Mouse (Mus musculus) C2C12 (cell line): ENCODE measurements around the gene Shmt1. TPM values are rescaled to one million over a fixed set of nuclear protein-coding genes. Genes with fewer than 3 reads are reported as not detected.

Experiments
- H3K27me3 ChIP-seq: one replicate; pipeline ENCODE4 v1.6.1; 2011; ENCODE audit not compliant: control insufficient read depth, insufficient read depth, insufficient read length
- H3K36me3 ChIP-seq: one replicate; pipeline ENCODE4 v1.6.1; 2011; ENCODE audit not compliant: control insufficient read depth, insufficient read depth
- H3K4me3 ChIP-seq: one replicate; pipeline ENCODE4 v1.5.1; 2011; ENCODE audit warnings: mild to moderate bottlenecking, control low read depth; ENCODE audit not compliant: poor library complexity, insufficient read depth, severe bottlenecking
- H3K79me2 ChIP-seq: one replicate; pipeline ENCODE4 v1.6.1; 2011; ENCODE audit not compliant: control insufficient read depth, insufficient read depth
- H3K79me3 ChIP-seq: one replicate; pipeline ENCODE4 v1.6.1; 2011; ENCODE audit warnings: low read depth, control low read depth
- H3ac ChIP-seq: one replicate; pipeline ENCODE3; 2011; ENCODE audit warnings: low read depth; ENCODE audit not compliant: control insufficient read depth, insufficient read length
- CEBPB ChIP-seq: IDR thresholded peaks from one replicate; pipeline ENCODE4 v1.6.1; 2011; ENCODE audit warnings: low read depth, mild to moderate bottlenecking, control low read depth, moderate library complexity
- CTCF ChIP-seq: IDR thresholded peaks from one replicate; pipeline ENCODE4 v1.5.1; 2011; ENCODE audit not compliant: control insufficient read depth, insufficient read depth, insufficient read length
- FOSL1 ChIP-seq: IDR thresholded peaks from one replicate; pipeline ENCODE4 v1.8.0; 2011; ENCODE audit warnings: mild to moderate bottlenecking, low read length; ENCODE audit not compliant: poor library complexity, insufficient read depth, severe bottlenecking
- MAX ChIP-seq: IDR thresholded peaks from one replicate; pipeline ENCODE4 v1.6.1; 2011; ENCODE audit warnings: mild to moderate bottlenecking, control low read depth
- MYOD1 ChIP-seq: IDR thresholded peaks from one replicate; pipeline ENCODE4 v1.6.1; 2011; ENCODE audit warnings: low read depth; ENCODE audit not compliant: control insufficient read depth, insufficient read length
- MYOG ChIP-seq: IDR thresholded peaks from one replicate; pipeline ENCODE4 v1.6.1; 2011; ENCODE audit not compliant: control insufficient read depth, insufficient read length; ENCODE audit errors: extremely low read depth
- USF1 ChIP-seq: IDR thresholded peaks from one replicate; pipeline ENCODE4 v1.6.1; 2011; ENCODE audit warnings: low read depth, mild to moderate bottlenecking, control low read depth, moderate library complexity
- polyA plus RNA-seq: library from polyadenylated mRNA; unstranded; fragments of >200 nt; fragmentation: generic; extraction: Trizol; gene quantifications from one replicate; pipeline ENCODE4 v1.2.1, GENCODE M21; 2012; ENCODE audit warnings: missing spikeins

Gene Shmt1
- polyA plus RNA-seq, 1 experiment, result 28.7 TPM

DNA sequence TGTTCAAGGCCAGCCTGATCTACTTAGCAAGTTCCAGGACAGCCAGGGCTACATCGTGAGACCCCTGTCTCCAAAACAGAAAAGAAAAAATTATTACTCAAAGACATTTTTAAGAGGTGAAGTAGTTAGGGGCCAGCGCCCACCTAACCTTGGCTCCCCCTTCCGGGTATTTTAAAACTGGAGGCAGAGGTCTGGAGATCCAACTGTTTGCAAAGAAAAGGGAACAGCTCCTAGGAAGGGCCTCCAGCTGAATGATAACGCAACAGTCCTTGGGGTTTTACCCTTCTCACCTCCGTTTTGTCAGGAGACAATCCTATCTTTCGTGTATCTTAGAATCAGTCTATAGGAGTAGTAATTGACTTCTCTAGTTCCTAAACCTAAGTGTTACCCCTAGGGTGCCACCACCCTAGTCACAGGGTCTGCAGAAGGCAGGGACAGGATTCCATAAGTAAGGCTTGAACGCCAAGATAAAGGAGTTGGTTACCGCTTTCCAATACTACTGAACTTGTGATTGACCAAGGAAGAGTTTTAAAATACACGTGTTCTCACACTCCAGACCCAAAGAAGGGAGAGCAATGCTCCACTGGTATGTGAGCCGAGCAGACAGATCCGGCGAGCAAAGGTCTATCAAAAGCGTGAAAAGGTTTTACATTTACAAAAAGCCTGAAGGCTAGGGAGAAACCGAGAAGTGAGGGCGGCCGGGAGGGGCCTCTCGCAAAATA, 35.2 kb downstream of the Shmt1 start:
- TF ChIP-seq USF1 (no peak), CTCF (no peak), MAX (no peak)
- peaks cover 29% of the 10 kb centered on the region for H3K36me3 ChIP-seq
- peak overlapping the region; percentile 99 for H3K4me3 ChIP-seq
- H3K27me3 ChIP-seq, result no peaks in the 10 kb centered on the region
- peaks cover 94% of the 10 kb centered on the region for H3K79me2 ChIP-seq
- peaks cover 71% of the 10 kb centered on the region for H3K79me3 ChIP-seq
- peak overlapping the region; percentile 73 for H3ac ChIP-seq

DNA sequence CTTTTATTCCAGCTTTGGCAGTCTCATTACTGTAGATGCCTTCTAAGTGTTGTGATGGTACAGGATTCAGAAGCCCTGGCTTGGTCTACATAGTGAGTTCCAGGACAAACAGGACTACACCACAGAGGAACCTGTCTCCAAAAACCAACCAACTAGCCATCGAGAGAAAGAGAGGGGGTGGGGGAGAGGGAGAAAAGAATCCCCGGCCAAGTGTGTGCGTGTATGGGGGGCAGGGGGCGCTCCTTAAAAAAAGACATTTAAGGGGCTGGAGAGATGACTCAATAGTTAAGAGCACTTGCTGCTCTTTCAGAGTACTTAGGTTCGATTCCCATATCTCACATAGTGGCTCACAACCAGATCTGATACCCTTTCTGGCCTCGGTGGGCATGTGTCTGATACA, 35.9 kb downstream of the Shmt1 start:
- Histone ChIP-seq H3K27me3 (no peaks in the 10 kb centered on the region), H3K4me3 (peak overlapping the region; percentile 99), H3K79me2 (peaks cover 94% of the 10 kb centered on the region), H3K36me3 (peaks cover 22% of the 10 kb centered on the region), H3ac (no peak overlapping the region), H3K79me3 (peaks cover 66% of the 10 kb centered on the region)
- TF ChIP-seq CTCF (no peak), USF1 (no peak), FOSL1 (no peak), MYOG (no peak), MYOD1 (no peak), MAX (no peak), CEBPB (no peak)

DNA sequence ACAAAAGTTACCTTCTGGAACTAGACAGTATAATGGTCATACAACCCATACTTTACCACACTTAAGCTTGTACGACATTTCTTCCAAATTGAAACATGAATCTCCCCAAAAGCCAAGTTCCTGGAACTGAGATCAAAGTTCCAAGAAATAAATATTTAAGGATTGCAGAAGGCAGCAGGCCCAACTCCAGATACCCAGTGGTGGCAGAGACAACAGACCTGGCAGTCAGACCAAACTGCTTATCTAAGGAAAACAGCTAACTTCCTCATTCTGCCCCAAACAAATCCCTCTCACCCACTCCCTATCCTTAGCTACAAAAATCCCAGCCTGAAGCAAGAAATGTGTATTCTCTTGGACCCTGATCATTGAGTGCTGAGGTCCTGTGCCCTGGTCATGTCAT, 36.7 kb downstream of the Shmt1 start:
- TF ChIP-seq MYOG (no peak), CTCF (no peak), CEBPB (no peak), MAX (no peak), MYOD1 (no peak), USF1 (no peak), FOSL1 (no peak)
- H3K4me3 ChIP-seq, result no peak overlapping the region
- H3K36me3 ChIP-seq, result peaks cover 14% of the 10 kb centered on the region

DNA sequence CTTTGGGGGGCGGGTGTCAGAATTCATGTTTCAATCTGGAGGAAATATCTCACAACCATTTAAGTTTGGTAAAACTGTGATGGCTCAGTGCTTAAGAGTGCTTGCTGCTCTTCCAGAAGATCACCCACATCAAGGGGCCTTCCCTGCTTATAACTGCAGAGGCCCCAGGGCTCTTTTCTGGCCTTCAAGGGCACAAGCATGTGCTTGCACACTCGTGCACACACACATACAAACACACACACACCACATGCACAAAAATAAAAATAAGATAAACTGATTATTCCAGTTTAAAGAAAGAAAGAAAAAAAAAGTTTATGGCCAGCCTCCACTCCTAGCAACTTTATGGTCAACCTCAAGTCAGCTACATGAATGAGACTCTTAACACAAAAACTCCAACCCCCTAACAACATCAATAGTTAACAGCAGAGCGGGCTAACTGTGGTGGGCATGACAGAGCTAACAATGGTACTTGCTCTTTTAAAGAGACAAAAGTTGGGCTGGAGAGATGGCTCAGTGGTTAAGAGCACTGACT, 37.3 kb downstream of the Shmt1 start:
- Histone ChIP-seq H3ac (no peak overlapping the region), H3K4me3 (no peak overlapping the region), H3K36me3 (peaks cover 9% of the 10 kb centered on the region), H3K27me3 (no peaks in the 10 kb centered on the region), H3K79me2 (peaks cover 90% of the 10 kb centered on the region), H3K79me3 (peaks cover 55% of the 10 kb centered on the region)
- TF ChIP-seq MYOD1 (no peak), MYOG (no peak), CTCF (no peak), FOSL1 (no peak)

More for the DNA sequence above, 36.7 kb downstream of the Shmt1 start:
- Histone ChIP-seq H3K79me3 (peaks cover 61% of the 10 kb centered on the region), H3K27me3 (no peaks in the 10 kb centered on the region), H3ac (no peak overlapping the region), H3K79me2 (peaks cover 94% of the 10 kb centered on the region)

DNA sequence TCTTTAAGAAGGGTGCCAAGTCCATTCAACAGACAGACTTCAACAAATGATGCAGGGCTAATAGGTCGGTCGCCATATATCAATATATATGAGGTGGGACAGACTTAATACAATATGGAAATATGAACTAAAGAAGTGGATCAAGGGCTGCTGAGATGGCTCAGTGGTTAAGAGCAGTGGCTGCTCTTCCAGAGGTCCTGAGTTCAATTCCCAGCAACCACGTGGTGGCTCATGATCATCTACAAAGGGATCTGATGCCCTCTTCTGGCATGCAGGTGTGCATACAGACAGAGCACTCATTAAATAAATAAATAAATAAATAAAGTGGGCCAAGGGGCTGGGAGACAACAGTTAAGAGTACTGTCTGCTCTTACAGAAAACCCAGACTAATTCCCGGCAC, 39.4 kb downstream of the Shmt1 start:
- no peaks in the 10 kb centered on the region for H3K36me3 ChIP-seq
- no peak for TF ChIP-seq CTCF
- TF ChIP-seq FOSL1, result no peak
- TF ChIP-seq MAX, result no peak

DNA sequence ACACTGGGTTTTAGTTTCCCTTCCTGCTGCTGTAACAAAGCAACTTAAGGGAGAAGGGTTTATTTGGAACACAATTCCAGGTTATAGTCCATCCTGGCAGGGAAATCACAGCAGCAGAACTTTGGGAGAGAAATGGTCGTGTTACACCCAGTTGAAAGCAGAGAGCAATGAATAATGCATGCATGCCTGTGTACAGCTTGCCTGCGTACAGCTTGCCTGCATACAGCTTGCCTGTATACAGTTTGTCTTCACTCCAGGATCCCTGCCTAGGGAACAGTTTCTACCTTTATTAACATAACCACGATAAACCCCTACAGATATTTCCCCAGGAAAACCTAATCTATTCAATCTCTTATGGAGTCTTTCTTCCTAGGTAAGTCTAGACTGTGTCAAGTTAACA, 40.7 kb downstream of the Shmt1 start:
- Histone ChIP-seq H3K4me3 (no peak overlapping the region), H3ac (no peak overlapping the region), H3K36me3 (peaks cover 6% of the 10 kb centered on the region), H3K79me2 (peaks cover 80% of the 10 kb centered on the region), H3K27me3 (no peaks in the 10 kb centered on the region), H3K79me3 (peaks cover 37% of the 10 kb centered on the region)
- no peak for TF ChIP-seq CTCF
- TF ChIP-seq MYOG, result no peak
- TF ChIP-seq USF1, result no peak
- no peak for TF ChIP-seq MYOD1
- no peak for TF ChIP-seq CEBPB
- no peak for TF ChIP-seq MAX
- TF ChIP-seq FOSL1, result no peak

More for the DNA sequence above, 39.4 kb downstream of the Shmt1 start:
- H3K27me3 ChIP-seq, result no peaks in the 10 kb centered on the region
- no peak overlapping the region for H3ac ChIP-seq
- H3K79me2 ChIP-seq, result peaks cover 81% of the 10 kb centered on the region
- no peak overlapping the region for H3K4me3 ChIP-seq
- peaks cover 40% of the 10 kb centered on the region for H3K79me3 ChIP-seq
